Mouse (Mus musculus) midbrain, embryonic 12.5 days (tissue): ENCODE measurements around the gene Kcnab3. TPM values are rescaled to one million over a fixed set of nuclear protein-coding genes. Genes with fewer than 3 reads are reported as not detected.
A peak's percentile ranks its signal among the peaks of the same experiment; 100 is the strongest.
"Not testable (repeated sequence)": the region's sequence is repeated elsewhere in the genome, so short reads cannot be mapped to it uniquely, and the experiment has no call there.

Experiments
- ATAC-seq: fragments of 200-750 bp; cut with Nextera tagmentation; 2 replicates; pipeline ENCODE4 v1.8.0; 2017; ENCODE audit warnings: low read depth, moderate TSS enrichment, moderate library complexity; ENCODE audit not compliant: low FRiP score
- H3K27ac ChIP-seq: fragments of 300-500 bp; sonication (generic); replicated peaks from 2 replicates; pipeline ENCODE4 v1.5.1; 2016; ENCODE audit warnings: mild to moderate bottlenecking
- H3K27me3 ChIP-seq: fragments of 300-500 bp; sonication (generic); 2 replicates; pipeline ENCODE4 v1.6.1; 2016; ENCODE audit warnings: mild to moderate bottlenecking
- H3K36me3 ChIP-seq: fragments of 300-500 bp; sonication (generic); 2 replicates; pipeline ENCODE4 v1.6.1; 2016
- H3K4me1 ChIP-seq: fragments of 300-500 bp; sonication (generic); 2 replicates; pipeline ENCODE4 v1.6.1; 2016
- H3K4me2 ChIP-seq: fragments of 300-500 bp; sonication (generic); replicated peaks from 2 replicates; pipeline ENCODE4 v1.6.1; 2016; ENCODE audit warnings: mild to moderate bottlenecking, moderate library complexity
- H3K4me3 ChIP-seq: fragments of 300-500 bp; sonication (generic); 2 replicates; pipeline ENCODE4 v1.5.1; 2016; ENCODE audit warnings: mild to moderate bottlenecking
- H3K9ac ChIP-seq: fragments of 300-500 bp; sonication (generic); replicated peaks from 2 replicates; pipeline ENCODE4 v1.6.1; 2016; ENCODE audit warnings: mild to moderate bottlenecking, moderate library complexity
- H3K9me3 ChIP-seq: fragments of 300-500 bp; sonication (generic); 2 replicates; pipeline ENCODE4 v1.6.1; 2016; ENCODE audit warnings: mild to moderate bottlenecking
- WGBS: fragments of 180-500 bp; shearing (Covaris S2); methylation state at CpG from one replicate; pipeline ENCODE4 v1.1.7; 2016; 5-methylcytosine and 5-hydroxymethylcytosine counted together
- polyA plus RNA-seq: library from polyadenylated mRNA; unstranded; fragments of >200 nt; fragmentation: Nextera tagmentation; extraction: Ambion mirVana; gene quantifications from 2 replicates; pipeline ENCODE4 v1.2.1, GENCODE M21; 2016

Gene Kcnab3
- polyA plus RNA-seq, result 4.4 and 4.5 TPM in 2 replicates

DNA sequence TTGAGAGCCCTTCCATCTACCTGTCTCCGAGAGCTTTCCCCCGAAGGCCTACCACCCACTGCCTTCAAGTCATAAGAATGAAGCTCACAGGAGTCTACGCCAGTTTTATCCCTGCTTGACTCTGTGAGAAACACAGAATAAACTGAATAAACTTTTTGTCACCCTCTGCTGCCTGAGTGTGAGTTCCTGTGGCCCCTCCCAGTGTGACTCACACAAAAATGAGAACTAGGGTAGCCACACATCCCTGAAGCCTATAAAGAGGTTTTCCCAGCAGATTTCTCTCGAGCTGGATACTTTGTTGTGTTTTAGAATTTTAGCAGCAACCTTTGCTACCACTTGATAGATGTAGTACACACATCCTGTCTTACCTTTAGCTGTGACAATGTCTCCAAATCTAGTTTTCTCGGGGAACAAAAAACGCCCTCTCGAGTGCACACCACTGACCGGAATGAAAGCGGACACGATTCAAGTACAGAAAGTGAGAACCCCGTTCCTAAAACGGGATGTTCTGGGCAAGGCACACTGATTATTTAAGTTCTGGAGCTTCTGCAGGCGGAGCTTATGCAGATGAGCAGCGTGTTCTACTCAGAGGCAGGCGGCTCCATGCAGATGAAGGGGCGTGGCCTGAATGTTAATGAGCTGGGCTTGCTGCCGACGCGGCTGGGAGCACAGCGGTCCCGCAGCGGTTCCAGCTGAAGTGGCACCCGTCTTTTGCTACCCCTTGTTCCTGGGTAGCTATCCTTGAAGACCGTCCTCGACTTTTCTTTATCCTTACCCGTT is at the start of gene Kcnab3:
Gene Kcnab3, plus strand, starts transcription at position 631 of the 780 bp plus-strand sequence.
- WGBS, result 13% methylated on average over 26 of the region's 26 CpGs
- Histone ChIP-seq H3K27me3 (peaks cover 37% of the 10 kb centered on the region), H3K4me3 (peak within 1 kb of the TSS; percentile 54), H3K9me3 (no peaks in the 10 kb centered on the region), H3K9ac (peak within 1 kb of the TSS; percentile 76), H3K27ac (no peak within 1 kb of the TSS), H3K4me1 (peaks cover 38% of the 10 kb centered on the region), H3K4me2 (peak within 1 kb of the TSS; percentile 92), H3K36me3 (no peaks in the 10 kb centered on the region)
- ATAC-seq, result peak; percentile 65

DNA sequence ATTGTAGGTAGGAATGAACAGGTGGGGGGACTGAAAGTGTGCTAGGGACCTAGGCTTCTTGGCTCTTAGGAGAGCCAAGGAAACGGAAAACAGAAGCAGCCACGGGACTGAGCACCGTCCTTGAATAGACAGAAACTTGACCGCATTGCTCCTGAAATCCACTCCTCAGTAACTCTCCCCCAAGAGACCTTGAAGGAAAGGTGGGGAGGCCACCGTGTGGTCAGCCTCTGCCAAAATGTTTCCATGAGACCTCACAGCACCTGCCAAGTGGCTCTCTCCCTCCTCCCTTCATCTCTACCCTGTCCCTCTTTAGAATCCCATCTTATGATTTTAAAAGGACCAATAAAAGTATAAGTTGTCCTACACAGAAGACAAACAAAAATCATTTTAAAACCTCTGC is 48.8 kb upstream of the Kcnab3 start:
- H3K27ac ChIP-seq, result no peak overlapping the region
- H3K4me2 ChIP-seq, result no peak overlapping the region
- H3K36me3 ChIP-seq, result no peaks in the 10 kb centered on the region
- H3K4me1 ChIP-seq, result no peaks in the 10 kb centered on the region
- ATAC-seq, result no peak
- no peaks in the 10 kb centered on the region for H3K9me3 ChIP-seq
- no peak overlapping the region for H3K9ac ChIP-seq
- no peaks in the 10 kb centered on the region for H3K27me3 ChIP-seq
- no peak overlapping the region for H3K4me3 ChIP-seq
- WGBS, result 64% methylated on average over 5 of the region's 5 CpGs

DNA sequence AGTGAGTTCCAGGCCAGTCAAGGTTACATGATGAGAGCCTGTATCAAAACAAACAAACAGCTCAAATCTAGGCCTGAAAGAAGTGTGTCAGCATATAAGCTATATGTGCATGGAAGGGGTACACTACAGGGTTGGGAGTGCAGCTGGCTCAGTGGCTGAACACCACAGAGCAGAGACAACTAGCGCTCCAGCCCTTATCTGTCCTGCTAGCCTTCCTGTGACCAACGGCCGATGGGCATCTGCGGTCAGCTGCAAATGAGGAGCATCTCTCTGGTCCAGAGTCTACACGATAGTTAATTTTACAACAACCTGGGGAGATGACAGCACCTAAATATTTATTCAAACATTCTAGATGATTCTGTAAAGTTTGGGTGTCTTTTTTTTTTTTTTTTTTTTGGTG is 34.9 kb upstream of the Kcnab3 start:
- Histone ChIP-seq H3K9ac (no peak overlapping the region), H3K4me2 (no peak overlapping the region), H3K4me3 (no peak overlapping the region), H3K4me1 (no peaks in the 10 kb centered on the region), H3K27ac (no peak overlapping the region), H3K9me3 (no peaks in the 10 kb centered on the region), H3K36me3 (no peaks in the 10 kb centered on the region), H3K27me3 (no peaks in the 10 kb centered on the region)
- 97% methylated on average over 5 of the region's 5 CpGs for WGBS
- ATAC-seq, result no peak

DNA sequence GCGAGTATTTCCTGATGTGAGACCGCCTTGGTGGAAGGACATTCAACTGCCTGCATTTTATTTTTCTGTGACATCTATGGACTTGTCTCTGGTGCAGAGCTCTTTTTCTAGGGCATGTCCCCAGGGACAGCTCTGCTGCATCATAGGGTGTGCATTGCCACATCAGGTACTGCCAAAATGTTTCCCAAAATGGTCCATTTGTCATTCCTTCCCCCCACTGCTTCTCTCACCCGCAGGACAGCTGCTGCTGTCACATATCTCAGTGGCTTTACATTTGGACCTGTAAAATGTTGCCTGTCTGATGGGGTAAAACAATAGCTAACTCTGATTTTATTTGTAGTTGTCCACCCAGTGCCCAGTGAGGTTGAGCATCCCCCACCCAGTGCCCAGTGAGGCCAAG is 30.8 kb upstream of the Kcnab3 start:
- no peak for ATAC-seq
- Histone ChIP-seq H3K9ac (no peak overlapping the region), H3K4me1 (no peaks in the 10 kb centered on the region), H3K27me3 (no peaks in the 10 kb centered on the region), H3K4me3 (no peak overlapping the region), H3K4me2 (no peak overlapping the region), H3K9me3 (no peaks in the 10 kb centered on the region), H3K36me3 (peaks cover 30% of the 10 kb centered on the region), H3K27ac (no peak overlapping the region)
- 92% methylated on average over 3 of the region's 3 CpGs for WGBS

DNA sequence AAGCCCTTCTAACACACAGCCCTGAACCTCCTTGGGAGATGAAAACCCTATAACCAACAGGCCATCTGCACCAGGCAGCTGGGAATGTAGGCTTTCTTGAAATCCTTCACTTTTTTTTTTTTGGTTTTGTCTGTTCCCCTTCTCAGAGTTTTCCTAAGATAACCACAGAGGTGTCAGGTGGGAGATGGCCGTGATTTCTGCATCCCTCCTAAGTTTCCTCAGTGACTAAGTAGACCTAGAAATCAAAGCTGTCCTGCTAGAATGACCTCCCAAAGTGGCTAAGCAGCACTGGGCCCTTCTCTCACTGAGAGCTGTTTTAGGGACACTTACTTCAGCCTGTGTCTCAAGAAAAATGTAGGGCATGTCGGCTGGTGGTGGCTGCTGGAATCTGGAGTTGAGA is 28.3 kb upstream of the Kcnab3 start:
- no peaks in the 10 kb centered on the region for H3K4me1 ChIP-seq
- H3K9me3 ChIP-seq, result no peaks in the 10 kb centered on the region
- no peak overlapping the region for H3K4me2 ChIP-seq
- WGBS, result 84% methylated on average over 2 of the region's 2 CpGs
- no peak for ATAC-seq
- H3K27ac ChIP-seq, result no peak overlapping the region
- no peaks in the 10 kb centered on the region for H3K27me3 ChIP-seq
- no peak overlapping the region for H3K4me3 ChIP-seq
- no peak overlapping the region for H3K9ac ChIP-seq
- peaks cover 52% of the 10 kb centered on the region for H3K36me3 ChIP-seq

DNA sequence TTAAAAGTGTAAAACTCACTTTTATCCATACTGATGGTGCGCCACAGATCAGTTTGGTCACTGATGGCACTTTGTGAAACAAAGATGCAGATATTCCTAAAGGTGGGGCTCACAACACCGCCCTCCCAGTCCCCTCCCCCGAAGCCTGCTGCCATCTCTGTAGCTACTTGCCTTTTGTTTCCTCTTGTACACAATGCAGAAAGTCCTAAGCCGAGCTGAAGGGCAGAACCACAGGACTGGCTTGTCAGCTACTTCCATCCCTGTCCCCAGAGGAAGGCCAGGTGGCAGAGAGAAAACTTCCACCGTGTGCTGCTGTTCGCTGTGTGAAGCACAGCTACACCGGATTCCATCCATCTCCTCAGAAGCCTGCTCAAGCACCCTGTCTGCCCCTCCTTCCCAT is 27.8 kb upstream of the Kcnab3 start:
- peaks cover 56% of the 10 kb centered on the region for H3K36me3 ChIP-seq

DNA sequence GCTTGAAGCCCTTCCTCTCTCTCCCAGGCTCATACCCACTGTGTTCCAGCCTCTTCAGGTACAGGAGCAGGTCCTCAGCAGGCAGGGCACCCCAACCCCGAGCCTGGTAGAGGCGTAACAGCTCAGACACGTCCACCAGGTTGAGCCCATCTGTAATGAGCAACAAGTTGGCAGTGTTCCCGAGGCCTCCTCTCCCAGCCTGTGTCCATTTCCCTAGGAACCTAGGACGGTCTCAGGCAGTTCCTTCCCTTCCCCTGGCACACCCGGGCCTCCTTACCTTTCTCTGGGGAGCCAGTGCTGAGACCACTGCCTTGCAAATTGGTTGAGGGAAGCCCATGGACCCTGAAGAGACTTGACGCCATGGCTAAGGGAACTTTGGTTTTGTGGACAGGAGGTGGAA is 23.2 kb upstream of the Kcnab3 start:
- Histone ChIP-seq H3K36me3 (peaks cover 93% of the 10 kb centered on the region), H3K27me3 (no peaks in the 10 kb centered on the region), H3K9ac (no peak overlapping the region), H3K4me3 (no peak overlapping the region), H3K4me1 (no peaks in the 10 kb centered on the region), H3K4me2 (no peak overlapping the region), H3K27ac (no peak overlapping the region), H3K9me3 (no peaks in the 10 kb centered on the region)
- no peak for ATAC-seq
- WGBS, result 88% methylated on average over 7 of the region's 7 CpGs

More for the DNA sequence above, 27.8 kb upstream of the Kcnab3 start:
- Histone ChIP-seq H3K9ac (no peak overlapping the region), H3K9me3 (no peaks in the 10 kb centered on the region), H3K27me3 (no peaks in the 10 kb centered on the region), H3K4me2 (no peak overlapping the region), H3K27ac (no peak overlapping the region), H3K4me1 (no peaks in the 10 kb centered on the region), H3K4me3 (no peak overlapping the region)
- WGBS, result 61% methylated on average over 7 of the region's 7 CpGs
- ATAC-seq, result no peak

DNA sequence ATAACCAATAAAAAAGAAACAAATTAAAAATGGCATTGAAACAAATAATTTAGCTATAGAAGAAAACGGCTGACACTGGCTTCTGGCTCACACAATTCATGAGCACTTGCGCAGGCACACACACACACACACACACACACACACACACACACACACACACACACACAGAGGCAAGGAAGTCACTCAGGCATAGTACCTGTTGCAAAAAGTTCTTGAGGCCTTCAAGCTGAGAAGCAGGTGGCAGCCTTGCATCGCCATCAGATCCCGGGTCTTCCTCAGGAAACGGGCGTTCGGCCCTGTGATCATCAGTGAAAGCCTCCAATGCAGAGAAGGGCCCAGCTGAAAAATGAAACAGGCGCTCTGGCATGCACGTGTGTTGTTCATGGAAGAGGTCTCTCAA is 20.8 kb upstream of the Kcnab3 start:
- H3K27ac ChIP-seq, result no peak overlapping the region
- no peak overlapping the region for H3K9ac ChIP-seq
- no peaks in the 10 kb centered on the region for H3K4me1 ChIP-seq
- peaks cover 92% of the 10 kb centered on the region for H3K36me3 ChIP-seq
- ATAC-seq, result no peak
- no peak overlapping the region for H3K4me2 ChIP-seq
- H3K27me3 ChIP-seq, result no peaks in the 10 kb centered on the region
- no peak overlapping the region for H3K4me3 ChIP-seq
- WGBS, result 94% methylated on average over 8 of the region's 9 CpGs
- no peaks in the 10 kb centered on the region for H3K9me3 ChIP-seq

DNA sequence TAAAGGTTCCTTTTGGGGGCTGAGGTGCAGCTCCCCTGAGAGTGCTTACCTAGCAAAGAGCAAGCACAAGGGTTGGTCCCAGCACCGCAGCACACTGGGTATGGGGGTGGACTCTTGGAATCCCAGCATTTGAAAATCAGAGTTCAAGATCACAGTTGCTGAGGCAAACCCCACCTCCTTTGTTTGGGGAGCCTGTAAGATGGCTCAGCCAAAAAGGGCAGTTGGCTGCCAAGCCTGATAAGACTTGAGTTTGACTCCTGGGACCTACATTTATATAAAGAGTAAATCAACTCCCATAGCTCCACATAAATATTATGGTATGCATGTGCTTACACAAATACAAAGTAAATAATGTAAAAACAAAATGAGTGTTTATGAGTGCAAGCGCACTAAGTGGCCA is 20.0 kb upstream of the Kcnab3 start:
- Histone ChIP-seq H3K27ac (no peak overlapping the region), H3K4me3 (no peak overlapping the region), H3K9ac (no peak overlapping the region), H3K9me3 (no peaks in the 10 kb centered on the region), H3K27me3 (no peaks in the 10 kb centered on the region), H3K4me2 (no peak overlapping the region), H3K36me3 (peaks cover 92% of the 10 kb centered on the region), H3K4me1 (no peaks in the 10 kb centered on the region)
- WGBS, result 97% methylated on average over 2 of the region's 2 CpGs
- no peak for ATAC-seq

DNA sequence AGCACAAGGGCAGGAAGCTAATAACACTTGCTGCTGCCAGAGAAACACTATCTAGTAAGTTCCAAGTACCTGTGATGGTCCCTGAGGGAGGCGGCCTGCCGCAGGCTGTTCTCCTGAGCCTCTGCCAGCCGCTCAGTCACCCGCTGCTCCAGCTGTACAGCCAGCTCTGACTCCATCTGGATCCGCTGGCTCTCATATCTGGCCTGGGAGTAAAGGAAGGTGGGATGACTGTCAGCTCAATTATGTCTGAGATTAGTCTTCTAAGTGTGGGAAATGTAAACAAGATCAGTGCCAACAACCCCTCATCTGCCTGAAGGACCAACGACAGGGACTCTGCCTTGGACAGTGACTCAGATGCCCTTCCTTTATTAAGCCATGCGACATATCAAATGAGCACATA is 14.8 kb upstream of the Kcnab3 start:
- no peak overlapping the region for H3K4me3 ChIP-seq
- no peaks in the 10 kb centered on the region for H3K27me3 ChIP-seq
- H3K4me2 ChIP-seq, result no peak overlapping the region
- H3K9ac ChIP-seq, result no peak overlapping the region
- H3K9me3 ChIP-seq, result no peaks in the 10 kb centered on the region
- H3K36me3 ChIP-seq, result peaks cover 90% of the 10 kb centered on the region
- WGBS, result 82% methylated on average over 7 of the region's 7 CpGs
- no peak overlapping the region for H3K27ac ChIP-seq
- no peak for ATAC-seq
- H3K4me1 ChIP-seq, result no peaks in the 10 kb centered on the region

DNA sequence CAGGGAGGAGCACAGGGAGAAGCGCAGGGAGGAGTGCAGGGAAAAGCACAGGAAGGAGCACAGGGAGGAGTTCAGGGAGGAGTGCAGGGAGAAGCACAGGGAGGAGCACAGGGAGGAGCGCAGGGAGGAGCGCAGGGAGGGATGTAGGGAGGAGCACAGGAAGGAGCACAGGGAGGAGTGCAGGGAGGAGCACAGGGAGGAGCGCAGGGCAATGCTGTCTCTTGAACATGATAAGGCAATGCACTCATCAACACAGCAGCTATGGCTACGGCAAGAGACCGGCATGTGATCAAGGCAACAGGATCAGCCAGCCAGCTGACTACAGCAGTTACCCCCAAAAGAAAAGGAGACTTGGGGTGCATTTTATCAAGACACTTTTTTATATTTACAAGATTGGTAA is 9.7 kb upstream of the Kcnab3 start:
- over 99% methylated on average over 6 of the region's 6 CpGs for WGBS
- H3K4me2 ChIP-seq, result no peak overlapping the region
- no peak overlapping the region for H3K4me3 ChIP-seq
- no peaks in the 10 kb centered on the region for H3K27me3 ChIP-seq
- no peak overlapping the region for H3K9ac ChIP-seq
- H3K9me3 ChIP-seq, result no peaks in the 10 kb centered on the region
- peaks cover 77% of the 10 kb centered on the region for H3K36me3 ChIP-seq
- no peak for ATAC-seq
- H3K4me1 ChIP-seq, result no peaks in the 10 kb centered on the region
- no peak overlapping the region for H3K27ac ChIP-seq

DNA sequence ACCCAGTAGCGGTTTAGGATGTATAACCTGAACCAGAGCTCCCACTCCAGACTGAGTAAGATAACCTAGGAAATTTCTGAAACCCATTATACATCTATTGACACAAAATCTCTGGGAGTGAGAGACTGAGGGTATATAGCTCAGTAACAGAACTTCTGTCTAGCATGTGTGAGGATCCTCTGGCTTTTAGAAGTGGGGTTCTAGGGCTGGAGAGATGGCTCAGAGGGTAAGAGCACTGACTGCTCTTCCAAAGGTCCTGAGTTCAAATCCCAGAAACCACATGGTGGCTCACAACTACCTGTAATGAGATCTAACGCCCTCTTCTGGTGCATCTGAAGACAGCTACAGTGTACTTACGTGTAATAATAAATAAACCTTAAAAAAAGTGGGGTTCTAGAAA is 8.1 kb upstream of the Kcnab3 start:
- H3K4me3 ChIP-seq, H3K9me3 ChIP-seq, ATAC-seq, H3K4me2 ChIP-seq, H3K27me3 ChIP-seq, H3K27ac ChIP-seq, H3K9ac ChIP-seq: not testable (repeated sequence)
- peaks cover 15% of the 10 kb centered on the region for H3K4me1 ChIP-seq
- H3K36me3 ChIP-seq, result peaks cover 65% of the 10 kb centered on the region
- 87% methylated on average over 3 of the region's 3 CpGs for WGBS

DNA sequence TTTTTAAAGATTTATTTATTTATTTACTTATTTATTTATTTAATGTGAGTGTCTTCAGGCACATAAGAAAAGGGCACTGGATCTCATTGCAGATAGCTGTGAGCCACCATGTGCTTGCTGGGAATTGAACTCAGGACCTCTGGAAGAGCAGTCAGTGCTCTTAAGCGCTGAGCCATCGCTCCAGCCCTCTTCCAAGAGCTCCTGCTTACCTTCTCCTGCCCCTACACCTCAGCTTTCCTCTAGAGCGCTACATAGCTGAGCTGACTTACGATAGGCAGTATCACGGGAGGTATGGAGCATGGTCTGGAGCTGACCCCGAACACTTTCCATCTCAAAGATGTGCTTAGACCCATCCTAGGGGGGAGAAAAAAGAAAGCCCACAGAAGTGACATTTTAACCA is 4.5 kb upstream of the Kcnab3 start:
- WGBS, result 96% methylated on average over 6 of the region's 6 CpGs
- Histone ChIP-seq H3K9ac (0 out of 2 replicates have a peak overlapping the region, but pooled peaks have one; percentile 90), H3K36me3 (peaks cover 33% of the 10 kb centered on the region), H3K9me3 (no peaks in the 10 kb centered on the region), H3K4me1 (peaks cover 33% of the 10 kb centered on the region), H3K4me3 (peak overlapping the region; percentile 65; the same call in 1 of the 2 replicates), H3K27ac (0 out of 2 replicates have a peak overlapping the region, but pooled peaks have one; percentile 4), H3K27me3 (peaks cover 2% of the 10 kb centered on the region), H3K4me2 (peak overlapping the region; percentile 86)
- no peak for ATAC-seq
